Mouse (Mus musculus) layer of hippocampus, adult 9-10 months (tissue): ENCODE measurements around the gene Adam17.

Experiments
- DNase-seq: peaks from one replicate; pipeline ENCODE4 v3.0.0; 2022; ENCODE audit warnings: low spot score

The Adam17 gene

GRCm38 (mm10) chr12:21312201-21312600, 61.2 kb downstream of the Adam17 start:
- no peak for DNase-seq

DNA sequence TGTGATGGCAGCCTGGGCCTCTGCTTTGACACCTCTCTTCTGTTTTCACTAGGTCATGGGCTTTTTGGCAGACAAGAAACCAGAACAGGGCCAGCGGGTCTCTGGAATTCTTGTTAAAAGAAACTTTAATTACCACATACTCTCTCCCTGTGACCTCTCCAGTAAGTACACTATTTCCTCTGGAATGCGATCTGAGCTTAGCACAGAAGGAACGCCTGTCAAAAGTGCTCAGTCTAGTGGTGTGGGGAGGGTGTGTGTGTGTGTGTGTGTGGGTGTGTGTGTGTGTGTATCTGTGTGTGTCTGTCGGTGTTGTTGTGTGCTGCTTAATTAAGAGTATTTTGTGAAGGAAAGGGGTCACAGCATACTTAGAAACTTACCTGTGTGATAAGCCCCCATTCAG, 66.7 kb downstream of the Adam17 start:
- DNase-seq, result no peak

DNA sequence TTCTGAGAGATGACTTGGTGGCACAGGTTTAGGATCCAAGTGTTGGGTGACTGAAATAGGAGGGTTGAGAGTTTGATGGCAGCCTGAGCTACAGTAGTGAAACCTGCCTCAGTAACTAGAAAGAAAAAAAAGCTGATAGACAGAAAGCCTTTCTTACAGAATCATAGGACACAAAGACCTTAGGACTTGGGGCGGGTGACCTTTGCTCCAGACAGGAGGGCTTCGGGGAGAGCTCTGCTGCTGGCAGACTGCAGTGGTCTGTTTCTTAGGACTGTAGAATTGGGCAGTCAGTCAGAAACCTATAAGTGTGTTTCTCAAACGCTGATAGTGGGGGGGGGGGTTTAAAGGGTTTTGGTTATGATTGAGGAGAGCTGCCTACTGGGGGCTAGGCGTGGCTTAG, 67.7 kb downstream of the Adam17 start:
- no peak for DNase-seq

GRCm38 (mm10) chr12:21302361-21302783, 71.1 kb downstream of the Adam17 start:
- DNase-seq, result no peak

DNA sequence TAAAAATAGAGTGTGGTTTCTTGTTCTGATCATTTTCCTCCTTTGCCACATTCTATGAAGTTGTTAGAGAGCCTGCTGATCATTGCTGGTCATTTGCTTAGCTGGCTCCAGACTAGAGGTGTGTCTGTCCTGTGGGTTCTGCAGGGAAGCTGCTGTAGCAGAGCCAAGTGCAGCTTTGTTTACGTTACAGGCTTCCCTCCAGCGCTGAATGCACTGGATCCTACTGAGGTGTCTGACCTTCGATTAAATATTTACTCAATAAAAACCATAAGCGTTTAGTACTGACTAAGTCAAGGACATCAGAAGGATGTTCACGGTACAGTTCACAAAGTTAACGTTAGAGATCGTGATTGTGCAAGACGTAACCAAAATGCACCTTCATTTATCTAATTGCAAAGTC, 71.5 kb downstream of the Adam17 start:
- DNase-seq, result no peak

- no peak for DNase-seq
Observed at GRCm38 (mm10) chr12:21301324-21301723, 72.1 kb downstream of the Adam17 start.

DNA sequence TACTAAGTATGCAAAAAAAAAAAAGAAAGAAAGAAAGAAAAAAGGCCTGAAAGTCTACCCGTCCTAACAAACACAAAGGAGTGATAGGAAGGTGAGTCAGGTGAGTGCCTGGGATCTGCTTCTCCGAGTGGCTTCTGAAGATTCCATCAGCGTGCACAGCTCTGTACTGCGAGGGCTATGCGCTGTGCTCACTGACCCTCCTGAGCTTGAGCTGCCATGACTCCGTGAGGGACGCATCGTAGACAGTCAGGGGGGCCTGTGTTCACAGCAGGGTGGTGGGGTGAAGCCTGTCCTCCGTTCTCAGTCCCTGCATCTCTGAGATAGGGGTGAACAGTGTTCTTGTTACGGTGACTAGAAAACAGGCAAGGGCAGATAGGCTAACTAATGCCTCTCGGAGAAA, 74.6 kb downstream of the Adam17 start:
- no peak for DNase-seq

GRCm38 (mm10) chr12:21289651-21290050, 83.8 kb downstream of the Adam17 start:
- DNase-seq, result no peak

DNA sequence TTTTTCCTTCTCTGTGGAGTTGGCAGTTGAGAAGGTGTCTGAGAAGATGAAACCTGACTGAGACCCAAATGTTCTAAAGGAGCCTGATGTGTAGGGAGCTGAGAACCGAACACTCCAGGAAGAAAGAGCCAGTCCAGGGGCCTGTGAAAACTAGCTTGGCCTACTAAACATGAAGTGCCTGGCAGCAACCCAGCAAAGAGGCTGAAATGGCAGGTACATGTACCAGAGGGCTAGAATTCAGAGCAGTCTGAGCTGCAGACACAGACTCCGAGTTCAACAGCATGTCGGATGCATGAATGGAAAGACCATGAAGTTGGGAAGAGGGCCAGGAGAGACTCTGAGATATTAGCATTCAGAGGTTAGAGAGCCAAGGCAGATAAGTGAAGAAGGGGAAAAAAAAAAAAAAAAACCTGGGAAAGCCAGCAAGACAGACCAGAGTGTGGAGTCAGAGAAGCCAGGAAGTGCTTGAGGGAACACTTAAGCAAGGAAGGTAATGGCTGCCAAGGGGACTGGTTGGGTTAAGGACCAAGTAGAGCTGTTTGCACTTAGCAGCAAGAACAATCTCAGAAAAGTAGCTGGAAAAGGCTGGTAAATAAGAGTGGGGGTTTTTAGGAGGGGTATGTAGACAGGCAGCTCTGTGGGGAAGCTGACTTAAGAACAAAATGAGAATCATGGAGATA, 84.6 kb downstream of the Adam17 start:
- DNase-seq, result no peak

- DNase-seq, result no peak
Observed at GRCm38 (mm10) chr12:21286712-21287650, 86.5 kb downstream of the Adam17 start.

DNA sequence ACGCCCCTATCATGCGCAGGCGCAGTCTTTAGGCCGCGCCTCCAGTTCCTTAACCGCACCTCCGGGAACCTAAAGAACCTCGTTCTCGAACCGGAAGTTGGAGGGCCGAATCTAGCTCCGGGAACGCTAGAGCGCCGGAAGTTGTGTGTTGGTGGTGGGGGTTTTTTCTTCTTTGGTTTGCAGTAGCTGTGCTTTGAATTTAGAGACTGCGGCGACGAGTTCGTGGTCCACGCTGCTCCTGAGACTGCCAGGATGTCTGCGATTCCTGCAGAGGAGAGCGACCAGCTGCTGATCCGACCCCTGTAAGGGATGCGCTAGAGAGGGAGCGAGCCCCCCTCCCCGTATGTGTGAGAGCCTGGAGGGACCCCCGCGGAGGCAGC, 87.2 kb downstream of the Adam17 start, which contains the start of gene Itgb1bp1:
Gene Itgb1bp1 (minus strand): TSS at position 42 of the 380 bp plus-strand sequence.
- DNase-seq, result peak; percentile 97

GRCm38 (mm10) chr12:21285508-21286242, 87.8 kb downstream of the Adam17 start:
- no peak for DNase-seq

- DNase-seq, result no peak
Observed at GRCm38 (mm10) chr12:21284761-21285441, 88.5 kb downstream of the Adam17 start, which contains the start of gene Cpsf3. Gene Cpsf3, plus strand, starts transcription at chr12:21285391.

DNA sequence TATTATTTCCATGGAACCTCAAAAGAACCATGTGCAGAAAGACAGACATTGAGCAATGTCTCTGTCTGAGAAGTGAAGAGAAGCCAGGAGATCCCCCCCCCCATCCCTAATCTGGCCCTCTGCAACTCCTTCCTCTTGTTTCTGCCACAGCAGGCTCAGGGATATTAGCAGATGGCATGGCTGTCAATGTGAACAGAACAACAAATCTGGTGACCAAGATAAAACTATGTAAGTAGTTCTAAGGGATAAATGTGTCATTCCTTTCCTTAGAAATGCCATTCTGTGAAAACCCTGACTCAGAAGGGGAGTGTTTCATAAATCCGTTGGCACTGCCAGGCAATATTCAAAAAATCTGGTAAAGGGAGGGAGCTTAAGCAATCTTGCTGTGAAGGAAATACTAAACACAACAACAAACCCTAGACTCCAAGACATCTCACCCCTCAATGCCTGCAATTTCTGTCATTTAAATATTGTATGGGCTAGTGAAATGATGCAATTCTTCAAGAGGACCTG, 96.0 kb downstream of the Adam17 start:
- no peak for DNase-seq

DNA sequence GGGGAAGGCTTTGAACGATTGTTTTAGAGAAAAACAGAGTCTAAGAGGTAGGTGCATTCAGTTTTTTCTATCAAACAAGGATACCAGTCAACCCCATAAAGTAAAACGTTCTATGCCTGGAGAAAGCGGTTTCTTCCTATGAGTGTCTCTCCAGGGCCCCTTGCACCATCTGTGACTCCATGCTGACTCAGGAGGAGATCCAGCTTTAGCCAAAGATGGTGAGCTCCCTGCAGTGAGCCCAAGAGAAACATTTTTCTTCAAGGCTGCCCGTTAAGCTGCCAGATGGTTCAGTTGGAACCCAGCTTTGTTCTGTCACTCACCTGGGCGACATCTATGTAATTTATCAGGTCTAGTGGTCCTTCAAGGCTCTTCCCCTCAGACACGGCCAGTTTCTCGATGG, 99.0 kb downstream of the Adam17 start:
- DNase-seq, result no peak
